Mouse (Mus musculus) layer of hippocampus, adult 9-11 months (tissue): ENCODE data around the gene Wdr63.
"Not testable (repeated sequence)": the region's sequence is repeated elsewhere in the genome, so short reads cannot be mapped to it uniquely, and the experiment has no call there.

Source experiments
- DNase-seq: peaks from one replicate; pipeline ENCODE4 v3.0.0; 2022

Wdr63 gene

DNA sequence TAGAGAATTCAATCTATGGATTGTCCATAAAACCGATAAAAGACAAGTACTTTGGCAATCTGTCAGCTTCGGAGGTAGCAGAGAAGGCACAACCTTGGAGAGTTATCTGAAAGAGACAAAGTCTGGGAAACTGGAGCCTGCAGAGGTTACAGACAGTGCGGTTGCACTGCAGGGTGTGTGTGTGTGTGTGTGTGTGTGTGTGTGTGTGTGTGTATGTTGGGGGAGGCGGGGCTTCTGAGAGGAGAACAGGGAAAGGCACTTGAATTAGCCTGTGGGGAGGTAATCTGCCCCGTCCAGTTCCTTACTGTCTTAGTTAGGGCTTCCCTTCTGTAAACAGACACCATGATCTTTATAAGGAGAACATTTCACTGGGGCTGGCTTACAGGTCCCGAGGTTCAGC, 100.1 kb downstream of the Wdr63 start:
- DNase-seq: no peak

- DNase-seq: no peak
Measured at GRCm38 (mm10) chr3:146004347-146005051, 103.4 kb downstream of the Wdr63 start.

DNA sequence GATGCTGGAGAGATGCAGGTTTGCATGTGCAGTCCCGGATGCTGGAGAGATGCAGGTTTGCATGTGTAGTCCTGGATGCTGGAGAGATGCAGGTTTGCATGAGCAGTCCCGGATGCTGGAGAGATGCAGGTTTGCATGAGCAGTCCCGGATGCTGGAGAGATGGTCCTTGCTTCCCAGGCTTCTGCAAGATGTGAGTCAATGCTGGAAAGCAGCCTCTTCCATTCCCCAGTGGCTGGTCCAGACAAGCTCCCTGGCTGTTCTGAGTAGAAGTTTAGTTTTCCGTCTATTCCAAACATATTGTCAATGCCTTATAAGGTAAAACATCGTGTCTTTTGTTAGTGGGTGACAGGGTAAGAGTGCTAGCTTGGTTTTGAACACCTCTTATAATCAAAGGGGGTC, 111.4 kb downstream of the Wdr63 start:
- DNase-seq: not testable (repeated sequence)

DNA sequence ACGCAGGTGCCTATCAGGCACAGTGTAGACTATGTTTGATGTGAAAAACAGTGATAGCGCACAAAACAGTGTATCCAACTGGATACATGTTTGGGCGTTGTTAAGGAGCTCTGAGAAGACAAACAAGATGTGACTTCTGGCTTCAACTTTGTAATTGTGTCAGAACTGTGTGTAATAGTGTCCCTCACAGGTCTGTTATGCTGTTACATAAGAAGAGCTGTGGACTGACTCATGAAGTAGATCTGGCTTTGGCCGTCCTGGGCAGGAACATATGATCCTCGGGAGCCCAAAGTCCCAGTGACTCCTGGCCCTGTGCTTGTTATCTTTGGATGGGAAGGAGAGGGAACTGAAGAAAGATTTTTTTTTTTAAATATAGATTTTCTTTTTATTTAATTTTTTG, 112.4 kb downstream of the Wdr63 start:
- no peak for DNase-seq

GRCm38 (mm10) chr3:145993481-145994201, 114.3 kb downstream of the Wdr63 start:
- no peak for DNase-seq

GRCm38 (mm10) chr3:145992796-145993195, 115.1 kb downstream of the Wdr63 start:
- no peak for DNase-seq

- DNase-seq: no peak
Measured at GRCm38 (mm10) chr3:145991976-145992730, 115.8 kb downstream of the Wdr63 start.

DNA sequence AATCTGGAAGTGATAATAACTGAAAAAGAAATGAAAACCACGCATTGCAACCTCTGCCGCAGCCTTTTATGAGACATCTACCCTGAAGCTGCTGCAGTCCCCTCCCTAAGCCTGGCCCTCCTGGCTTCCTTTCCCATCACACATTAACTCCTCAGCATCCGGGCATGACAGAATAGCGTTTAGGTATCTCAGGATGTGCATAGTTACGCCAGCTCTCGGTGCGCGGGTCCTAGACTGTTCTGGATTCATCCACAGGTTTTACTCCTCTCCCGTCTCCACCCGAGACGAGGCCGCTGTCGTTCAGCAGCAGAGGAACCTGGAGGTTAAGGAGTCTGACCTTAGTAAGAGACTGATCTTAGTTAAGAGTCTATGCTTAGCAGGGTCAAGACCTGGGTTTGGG, 116.8 kb downstream of the Wdr63 start:
- DNase-seq: no peak
